Mouse (Mus musculus): ENCODE measurements around the gene Chchd3. TPM values are rescaled to one million over a fixed set of nuclear protein-coding genes. Genes with fewer than 3 reads are reported as not detected.
A peak's percentile ranks its signal among the peaks of the same experiment; 100 is the strongest.

Gene Chchd3
- polyA plus RNA-seq, 1 experiment = 92.2 TPM

- Histone ChIP-seq H3K27me3 (replicated peaks) (no peaks in the 10 kb centered on the region), H3K36me3 (replicated peaks; ENCODE audit: low read length) (peaks cover 44% of the 10 kb centered on the region), H3K9me3 (peaks cover 3% of the 10 kb centered on the region; the same call in 1 of the 2 replicates), H3K4me1 (peaks cover 54% of the 10 kb centered on the region), H3K4me3 (replicated peaks) (no peak overlapping the region)
- TF ChIP-seq GATA1 (IDR thresholded peaks at IDR 0.05; ENCODE audit: borderline replicate concordance, low read length) = no peak
- no peak for TF ChIP-seq FLI1 (IDR thresholded peaks at IDR 0.05; ENCODE audit: low read length)
These were observed 31.8 kb downstream of the Chchd3 start for GRCm38 (mm10) chr6:33028296-33028695.

GRCm38 (mm10) chr6:33025041-33025440 is 35.0 kb downstream of the Chchd3 start:
- H3K9me3 ChIP-seq = peaks cover 3% of the 10 kb centered on the region; the same call in 1 of the 2 replicates
- H3K36me3 ChIP-seq (replicated peaks; ENCODE audit: low read length) = peaks cover 23% of the 10 kb centered on the region
- no peak overlapping the region for H3K4me3 ChIP-seq (replicated peaks)
- peaks cover 57% of the 10 kb centered on the region for H3K4me1 ChIP-seq
- TF ChIP-seq GATA1 (IDR thresholded peaks at IDR 0.05; ENCODE audit: borderline replicate concordance, low read length) (no peak), FLI1 (IDR thresholded peaks at IDR 0.05; ENCODE audit: low read length) (no peak)
- H3K27me3 ChIP-seq (replicated peaks) = no peaks in the 10 kb centered on the region

GRCm38 (mm10) chr6:33004607-33005006 is 55.5 kb downstream of the Chchd3 start:
- TF ChIP-seq GATA1 (IDR thresholded peaks at IDR 0.05; ENCODE audit: borderline replicate concordance, low read length) (no peak), FLI1 (IDR thresholded peaks at IDR 0.05; ENCODE audit: low read length) (no peak)
- Histone ChIP-seq H3K4me1 (peaks cover 32% of the 10 kb centered on the region), H3K9me3 (no peaks in the 10 kb centered on the region), H3K36me3 (replicated peaks; ENCODE audit: low read length) (peaks cover 54% of the 10 kb centered on the region), H3K27me3 (replicated peaks) (no peaks in the 10 kb centered on the region), H3K4me3 (replicated peaks) (no peak overlapping the region)

GRCm38 (mm10) chr6:33002988-33003387 is 57.1 kb downstream of the Chchd3 start:
- TF ChIP-seq GATA1 (IDR thresholded peaks at IDR 0.05; ENCODE audit: borderline replicate concordance, low read length) (no peak), FLI1 (IDR thresholded peaks at IDR 0.05; ENCODE audit: low read length) (no peak)
- Histone ChIP-seq H3K27me3 (replicated peaks) (no peaks in the 10 kb centered on the region), H3K36me3 (replicated peaks; ENCODE audit: low read length) (peaks cover 53% of the 10 kb centered on the region), H3K4me3 (replicated peaks) (no peak overlapping the region), H3K4me1 (peaks cover 33% of the 10 kb centered on the region), H3K9me3 (no peaks in the 10 kb centered on the region)

GRCm38 (mm10) chr6:33001271-33001670 is 58.8 kb downstream of the Chchd3 start:
- TF ChIP-seq FLI1 (IDR thresholded peaks at IDR 0.05; ENCODE audit: low read length) (no peak), GATA1 (IDR thresholded peaks at IDR 0.05; ENCODE audit: borderline replicate concordance, low read length) (no peak)
- Histone ChIP-seq H3K36me3 (replicated peaks; ENCODE audit: low read length) (peaks cover 42% of the 10 kb centered on the region), H3K4me3 (replicated peaks) (no peak overlapping the region), H3K4me1 (peaks cover 42% of the 10 kb centered on the region), H3K9me3 (no peaks in the 10 kb centered on the region), H3K27me3 (replicated peaks) (no peaks in the 10 kb centered on the region)

GRCm38 (mm10) chr6:32996597-32996996 is 63.5 kb downstream of the Chchd3 start:
- Histone ChIP-seq H3K4me3 (replicated peaks) (peak overlapping the region; percentile 84), H3K36me3 (replicated peaks; ENCODE audit: low read length) (peaks cover 37% of the 10 kb centered on the region), H3K4me1 (peaks cover 38% of the 10 kb centered on the region), H3K9me3 (no peaks in the 10 kb centered on the region), H3K27me3 (replicated peaks) (no peaks in the 10 kb centered on the region)
- TF ChIP-seq FLI1 (IDR thresholded peaks at IDR 0.05; ENCODE audit: low read length) (no peak), GATA1 (IDR thresholded peaks at IDR 0.05; ENCODE audit: borderline replicate concordance, low read length) (no peak)

- H3K4me1 ChIP-seq = peaks cover 47% of the 10 kb centered on the region
- peaks cover 36% of the 10 kb centered on the region for H3K36me3 ChIP-seq (replicated peaks; ENCODE audit: low read length)
- TF ChIP-seq GATA1 (IDR thresholded peaks at IDR 0.05; ENCODE audit: borderline replicate concordance, low read length) = no peak
- no peak for TF ChIP-seq FLI1 (IDR thresholded peaks at IDR 0.05; ENCODE audit: low read length)
- no peaks in the 10 kb centered on the region for H3K27me3 ChIP-seq (replicated peaks)
- no peaks in the 10 kb centered on the region for H3K9me3 ChIP-seq
- no peak overlapping the region for H3K4me3 ChIP-seq (replicated peaks)
These were observed 66.2 kb downstream of the Chchd3 start for GRCm38 (mm10) chr6:32993847-32994246.

- TF ChIP-seq GATA1 (IDR thresholded peaks at IDR 0.05; ENCODE audit: borderline replicate concordance, low read length) (no peak), FLI1 (IDR thresholded peaks at IDR 0.05; ENCODE audit: low read length) (no peak)
- H3K27me3 ChIP-seq (replicated peaks) = no peaks in the 10 kb centered on the region
- H3K9me3 ChIP-seq = no peaks in the 10 kb centered on the region
- H3K4me1 ChIP-seq = peaks cover 31% of the 10 kb centered on the region
- peaks cover 29% of the 10 kb centered on the region for H3K36me3 ChIP-seq (replicated peaks; ENCODE audit: low read length)
- no peak overlapping the region for H3K4me3 ChIP-seq (replicated peaks)
These were observed 69.9 kb downstream of the Chchd3 start for GRCm38 (mm10) chr6:32990061-32990633.

GRCm38 (mm10) chr6:32988561-32988960 is 71.5 kb downstream of the Chchd3 start:
- Histone ChIP-seq H3K9me3 (no peaks in the 10 kb centered on the region), H3K36me3 (replicated peaks; ENCODE audit: low read length) (peaks cover 21% of the 10 kb centered on the region), H3K27me3 (replicated peaks) (no peaks in the 10 kb centered on the region), H3K4me3 (replicated peaks) (no peak overlapping the region), H3K4me1 (peaks cover 30% of the 10 kb centered on the region)
- TF ChIP-seq GATA1 (IDR thresholded peaks at IDR 0.05; ENCODE audit: borderline replicate concordance, low read length) (no peak), FLI1 (IDR thresholded peaks at IDR 0.05; ENCODE audit: low read length) (no peak)

- H3K27me3 ChIP-seq (replicated peaks) = no peaks in the 10 kb centered on the region
- H3K4me1 ChIP-seq = peaks cover 30% of the 10 kb centered on the region
- no peak overlapping the region for H3K4me3 ChIP-seq (replicated peaks)
- no peaks in the 10 kb centered on the region for H3K9me3 ChIP-seq
- peaks cover 11% of the 10 kb centered on the region for H3K36me3 ChIP-seq (replicated peaks; ENCODE audit: low read length)
- TF ChIP-seq GATA1 (IDR thresholded peaks at IDR 0.05; ENCODE audit: borderline replicate concordance, low read length) = no peak
- no peak for TF ChIP-seq FLI1 (IDR thresholded peaks at IDR 0.05; ENCODE audit: low read length)
These were observed 76.2 kb downstream of the Chchd3 start for GRCm38 (mm10) chr6:32983876-32984275.

Measured in megakaryocyte, embryonic 14.5 days (primary cell).